Comparison of ENCODE assay signal across 14 mouse cellular contexts in the genomic region with DNA sequence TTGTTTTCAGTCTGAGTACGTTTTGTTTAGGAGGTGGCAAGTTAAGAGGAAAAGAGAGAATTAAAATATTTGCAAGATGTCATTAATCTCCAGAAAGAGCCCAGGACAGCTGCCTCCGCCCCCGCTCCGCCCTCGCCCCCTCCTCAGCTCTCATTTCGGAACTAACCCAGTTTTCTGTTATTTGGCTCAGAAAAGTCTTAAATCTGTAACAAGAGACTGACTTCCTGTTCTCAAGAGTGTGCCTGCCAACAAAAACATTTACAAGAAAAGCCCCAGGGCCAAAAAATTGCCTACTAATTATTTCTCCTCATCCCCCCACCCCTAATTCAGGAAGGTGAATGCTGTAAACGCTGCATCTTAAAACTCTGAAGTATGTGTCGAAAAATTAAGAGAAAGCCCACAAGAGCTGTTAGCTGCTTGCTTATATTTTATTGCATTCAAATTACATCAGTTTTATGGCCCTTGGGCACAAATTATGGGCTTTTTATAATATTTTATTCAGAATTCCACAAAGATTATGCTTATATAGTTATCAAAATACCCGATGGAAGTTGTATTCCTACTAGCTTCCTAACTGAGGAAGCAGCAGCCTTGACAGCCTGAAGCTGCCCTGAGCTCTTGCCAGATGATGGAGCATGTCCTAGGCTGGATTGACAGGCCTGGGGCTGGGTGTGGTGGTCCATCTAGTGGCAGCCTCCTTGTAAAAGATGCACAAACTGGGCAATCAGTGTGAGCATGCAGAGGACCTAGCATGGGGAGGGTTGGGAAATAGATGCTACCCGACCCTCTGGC. TPM values are rescaled to one million over a fixed set of nuclear protein-coding genes. Genes with fewer than 3 reads are reported as not detected.
DNase-seq lines count a peak whose midpoint lies in the region; ATAC-seq and TF ChIP-seq lines count a peak whose summit lies in the region.
"Had no signal": no experiment of that assay in that cellular context is flagged by ENCODE, and none has a peak within 500 bp of the region (broad histone marks: within the 10 kb centered on the region; RNA-seq: fewer than 3 reads in every experiment).

No protein-coding gene starts in this region.

- peaks cover 3% of the 10 kb centered on the region for H3K36me3 ChIP-seq in heart, embryonic 12.5 days
- H3K36me3 ChIP-seq in lung, postnatal 0 days (ENCODE audit: insufficient read depth, low read length): no peaks in the 10 kb centered on the region
- peaks cover 13% of the 10 kb centered on the region for H3K36me3 ChIP-seq in heart, embryonic 16.5 days (ENCODE audit: control insufficient read depth, insufficient read depth)
- no peaks in the 10 kb centered on the region for H3K36me3 ChIP-seq in stomach, embryonic 16.5 days (ENCODE audit: control insufficient read depth, insufficient read depth, low read length)

- peaks cover 19% of the 10 kb centered on the region for H3K4me1 ChIP-seq in heart, embryonic 12.5 days (replicated peaks)
- no peaks in the 10 kb centered on the region for H3K4me1 ChIP-seq in lung, postnatal 0 days (ENCODE audit: insufficient read depth, low read depth, low read length)
- peaks cover 5% of the 10 kb centered on the region; the same call in 1 of the 2 replicates for H3K4me1 ChIP-seq in heart, embryonic 16.5 days (ENCODE audit: control insufficient read depth, insufficient read depth, low read length)
- peaks cover 3% of the 10 kb centered on the region; the same call in 1 of the 2 replicates for H3K4me1 ChIP-seq in stomach, embryonic 16.5 days (ENCODE audit: control insufficient read depth, insufficient read depth, low read length)

- TF ChIP-seq EP300 in lung, postnatal 0 days (IDR thresholded peaks at IDR 0.05): no peak

- H3K4me2 ChIP-seq in heart, embryonic 12.5 days: no peak overlapping the region
- no peak overlapping the region for H3K4me2 ChIP-seq in lung, postnatal 0 days (replicated peaks; ENCODE audit: low read depth, low read length)
- no peak overlapping the region for H3K4me2 ChIP-seq in heart, embryonic 16.5 days (ENCODE audit: low read depth, low read length)
- H3K4me2 ChIP-seq in stomach, embryonic 16.5 days (ENCODE audit: low read depth, low read length): no peak overlapping the region
- H3K4me2 ChIP-seq: liver, embryonic 11.5 days; midbrain, embryonic 11.5 days had no signal

- H3K9ac ChIP-seq in heart, embryonic 12.5 days: no peak overlapping the region
- no peak overlapping the region for H3K9ac ChIP-seq in lung, postnatal 0 days (replicated peaks; ENCODE audit: low read depth)
- H3K9ac ChIP-seq in heart, embryonic 16.5 days (ENCODE audit: low read length): no peak overlapping the region
- no peak overlapping the region for H3K9ac ChIP-seq in stomach, embryonic 16.5 days (ENCODE audit: low read length)

- no peak for ATAC-seq in heart, embryonic 12.5 days (ENCODE audit: insufficient number of reproducible peaks, low FRiP score)
- ATAC-seq in lung, postnatal 0 days: no peak
- ATAC-seq in heart, embryonic 16.5 days (replicated peaks; ENCODE audit: extremely low read depth, insufficient read depth, low FRiP score): no peak; the same call in 1 of the 2 replicates
- ATAC-seq in stomach, embryonic 16.5 days (ENCODE audit: insufficient read depth, low FRiP score): 0 out of 2 replicates have a peak, but pooled peaks have one; percentile 29
- ATAC-seq in cerebellum, adult (ENCODE audit: insufficient number of reproducible peaks, low FRiP score, low TSS enrichment): no peak

- H3K27me3 ChIP-seq in heart, embryonic 12.5 days (replicated peaks): no peaks in the 10 kb centered on the region
- no peaks in the 10 kb centered on the region for H3K27me3 ChIP-seq in lung, postnatal 0 days (replicated peaks; ENCODE audit: insufficient read depth, low read length)
- no peaks in the 10 kb centered on the region for H3K27me3 ChIP-seq in heart, embryonic 16.5 days (ENCODE audit: control insufficient read depth, insufficient read depth, low read length)
- no peaks in the 10 kb centered on the region for H3K27me3 ChIP-seq in stomach, embryonic 16.5 days (ENCODE audit: control insufficient read depth, insufficient read depth, low read length)

- no peaks in the 10 kb centered on the region for H3K9me3 ChIP-seq in heart, embryonic 12.5 days (replicated peaks)
- H3K9me3 ChIP-seq in lung, postnatal 0 days (ENCODE audit: low read length): no peaks in the 10 kb centered on the region
- H3K9me3 ChIP-seq in heart, embryonic 16.5 days (replicated peaks; ENCODE audit: control insufficient read depth, low read length): no peaks in the 10 kb centered on the region
- no peaks in the 10 kb centered on the region for H3K9me3 ChIP-seq in stomach, embryonic 16.5 days (replicated peaks; ENCODE audit: control insufficient read depth, low read length)

- H3K4me3 ChIP-seq in heart, embryonic 12.5 days: no peak overlapping the region
- no peak overlapping the region for H3K4me3 ChIP-seq in lung, postnatal 0 days (ENCODE audit: low read depth, low read length)
- no peak overlapping the region for H3K4me3 ChIP-seq in heart, embryonic 16.5 days (ENCODE audit: low read length)
- no peak overlapping the region for H3K4me3 ChIP-seq in stomach, embryonic 16.5 days (replicated peaks; ENCODE audit: low read length)
- H3K4me3 ChIP-seq: layer of hippocampus, adult 2 months had no signal

- no peak for DNase-seq in heart, adult 11 months
- peak; percentile 21 for DNase-seq in lung, postnatal 0 days (ENCODE audit: low spot score)
- DNase-seq in lung, postnatal 4 days: no peak
- DNase-seq in urinary bladder, postnatal 25 days (ENCODE audit: low spot score): no peak
- DNase-seq: adrenal gland, postnatal 14 days; cerebellum, adult 18-20 months; thymus, postnatal 36 days had no signal

- peak; percentile 16; the same call in 1 of the 2 replicates for TF ChIP-seq CTCF in lung, postnatal 0 days (IDR thresholded peaks at IDR 0.05)

- H3K27ac ChIP-seq in heart, embryonic 12.5 days (ENCODE audit: poor library complexity, severe bottlenecking): peak overlapping the region; percentile 41
- no peak overlapping the region for H3K27ac ChIP-seq in lung, postnatal 0 days (ENCODE audit: low read length)
- peak overlapping the region; percentile 28 for H3K27ac ChIP-seq in heart, embryonic 16.5 days (ENCODE audit: low read length)
- H3K27ac ChIP-seq in stomach, embryonic 16.5 days (ENCODE audit: low read length): no peak overlapping the region
- H3K27ac ChIP-seq: layer of hippocampus, adult 2 months had no signal

- 55% methylated on average over 10 of the region's 10 CpGs for WGBS in heart, embryonic 12.5 days
- WGBS in lung, postnatal 0 days: 33% methylated on average over 10 of the region's 10 CpGs
- 51% methylated on average over 10 of the region's 10 CpGs for WGBS in heart, embryonic 16.5 days
- WGBS in stomach, embryonic 16.5 days: 37% methylated on average over 10 of the region's 10 CpGs

RNA-seq across cellular contexts. Expression of a gene that starts 12.9 kb away (rescaled TPM):
- polyA plus RNA-seq in heart, embryonic 12.5 days (2016; fragmentation: Nextera tagmentation; extraction: Ambion mirVana): 380 and 383 TPM in 2 replicates
- 159 and 173 TPM in 2 replicates for polyA plus RNA-seq in lung, postnatal 0 days (2015; fragmentation: Nextera tagmentation; extraction: Ambion mirVana)
- 318 and 319 TPM in 2 replicates for polyA plus RNA-seq in heart, embryonic 16.5 days (2015; fragmentation: Nextera tagmentation; extraction: Ambion mirVana)
- 292 and 315 TPM in 2 replicates for polyA plus RNA-seq in stomach, embryonic 16.5 days (2015; fragmentation: Nextera tagmentation; extraction: Ambion mirVana)

Comparison
In these comparisons a context has a peak if more than half of its experiments do, and no peak if none do; other contexts are left out.
1. H3K27ac ChIP-seq: peak in heart, embryonic 12.5 days (single experiment) and heart, embryonic 16.5 days (single experiment); none in lung, postnatal 0 days (single experiment) and stomach, embryonic 16.5 days (single experiment).